Mouse (Mus musculus) neutrophil, adult 5-6 weeks (primary cell): Measurements from ENCODE around the gene Tbc1d9b. TPM values are rescaled to one million over a fixed set of nuclear protein-coding genes. Genes with fewer than 3 reads are reported as not detected.

Source experiments
- ATAC-seq: fragments of 151-379, 151-347 bp; 2 replicates; pipeline ENCODE4 v1.8.0; 2017; ENCODE audit warnings: mild to moderate bottlenecking, moderate TSS enrichment; ENCODE audit not compliant: insufficient number of reproducible peaks, poor library complexity, low FRiP score, severe bottlenecking; ENCODE audit errors: extremely low read depth
- total RNA-seq: library from RNA; stranded (forward); fragments of 200-1000 nt; gene quantifications from 2 replicates; pipeline ENCODE4 v1.2.3, GENCODE M21; 2017

The Tbc1d9b gene
- total RNA-seq, 1 experiment from 2014 or later: 74.3 TPM

DNA sequence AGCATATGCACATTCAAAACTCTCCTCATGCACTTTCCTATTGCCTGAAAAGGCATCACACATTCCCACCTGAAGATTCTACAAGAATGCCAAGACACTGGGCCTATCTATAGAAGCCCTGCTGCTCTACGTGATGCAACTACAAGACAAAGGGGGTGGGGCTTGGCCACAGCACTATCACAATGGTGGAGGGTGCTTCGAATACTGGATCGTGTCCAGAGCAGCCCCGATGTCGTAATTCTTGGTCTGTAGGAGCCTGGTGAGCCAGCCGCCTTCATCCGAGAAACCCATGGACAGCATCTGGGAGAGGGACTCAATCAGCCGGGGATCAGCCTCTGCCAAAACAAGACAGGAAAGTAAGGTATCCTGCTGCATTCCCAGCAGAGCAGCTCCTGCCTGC, 69.4 kb downstream of the Tbc1d9b start:
- no peak for ATAC-seq

DNA sequence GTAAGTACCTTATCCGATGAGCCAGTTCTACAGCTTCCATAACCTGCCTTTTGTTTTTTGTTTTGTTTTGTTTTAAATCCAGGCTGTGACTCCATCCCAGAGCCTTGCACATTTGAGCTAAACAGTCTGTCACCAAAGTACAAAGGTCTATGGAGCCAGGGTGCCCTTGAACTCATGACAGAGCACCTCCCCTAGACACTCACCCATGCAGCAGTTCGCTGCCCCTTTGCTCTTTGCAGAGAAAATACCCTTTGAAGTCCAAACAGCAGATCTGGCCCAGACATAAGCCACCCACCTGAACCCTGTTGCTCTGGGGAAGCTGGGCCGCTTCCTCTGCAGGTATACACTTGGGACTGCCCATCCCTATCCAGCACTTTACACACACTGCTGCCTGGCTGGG, 70.4 kb downstream of the Tbc1d9b start:
- no peak for ATAC-seq

DNA sequence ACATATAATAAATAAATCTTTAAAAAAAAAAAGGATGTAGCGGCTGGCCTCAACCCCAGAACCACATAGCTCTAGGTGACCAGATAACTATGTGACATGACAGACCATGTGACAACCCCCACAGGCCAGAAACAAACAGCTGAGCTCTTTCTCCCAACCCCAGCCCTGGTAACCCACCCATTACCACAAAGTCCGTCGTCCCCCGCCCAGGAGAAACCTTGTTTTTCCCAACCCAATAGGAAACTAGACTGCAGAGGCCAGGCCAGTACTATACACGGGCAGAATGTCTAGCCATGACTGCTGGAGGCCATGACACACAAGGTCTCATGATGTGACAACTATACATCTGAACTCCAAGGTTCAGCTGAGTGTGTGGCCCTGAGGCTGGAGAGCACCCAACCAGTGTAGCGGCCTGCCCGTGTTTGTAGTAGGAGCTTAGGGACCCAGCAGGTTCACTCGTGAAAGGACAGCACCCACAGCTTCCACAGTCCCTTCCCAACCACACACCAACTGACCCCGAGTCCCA, 72.2 kb downstream of the Tbc1d9b start:
- ATAC-seq: no peak

DNA sequence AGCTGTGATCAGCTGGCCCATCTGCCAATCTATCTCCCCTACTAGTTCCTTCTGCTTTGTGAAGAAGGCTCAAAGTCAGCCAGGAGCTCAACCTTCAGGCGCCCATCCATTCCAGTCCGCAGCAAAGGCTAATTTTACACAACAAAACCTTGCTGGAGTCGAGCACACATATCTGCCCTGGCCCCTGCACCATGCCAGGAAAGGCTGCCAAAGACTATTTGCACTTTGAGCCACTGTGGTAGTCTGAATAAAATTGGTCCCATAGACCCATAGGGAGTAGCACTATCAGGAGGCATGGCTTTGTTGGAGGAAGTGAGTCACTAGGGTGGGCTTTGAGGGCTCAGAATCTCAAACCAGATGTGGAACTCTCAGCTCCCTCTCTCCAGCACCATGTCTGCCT, 74.2 kb downstream of the Tbc1d9b start:
- no peak for ATAC-seq

DNA sequence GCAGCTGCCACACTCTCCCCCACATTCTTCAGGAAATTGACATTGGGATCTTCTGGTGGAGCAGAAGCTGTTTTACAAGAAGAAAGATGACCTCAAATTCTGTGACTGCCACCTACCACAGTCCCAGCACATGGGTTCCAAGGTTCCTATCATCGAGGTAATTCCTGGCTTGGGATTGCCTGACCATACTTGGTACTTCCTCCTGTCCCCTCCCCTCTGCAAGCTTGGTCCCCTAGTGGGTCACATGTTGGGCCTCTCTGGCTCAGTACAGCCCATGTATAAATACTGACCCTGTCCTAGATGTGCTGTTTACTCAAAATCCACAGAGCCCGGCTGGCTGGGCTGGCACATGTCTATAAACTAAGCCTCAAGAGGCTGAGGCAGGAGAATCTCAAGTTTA, 74.8 kb downstream of the Tbc1d9b start:
- no peak for ATAC-seq

DNA sequence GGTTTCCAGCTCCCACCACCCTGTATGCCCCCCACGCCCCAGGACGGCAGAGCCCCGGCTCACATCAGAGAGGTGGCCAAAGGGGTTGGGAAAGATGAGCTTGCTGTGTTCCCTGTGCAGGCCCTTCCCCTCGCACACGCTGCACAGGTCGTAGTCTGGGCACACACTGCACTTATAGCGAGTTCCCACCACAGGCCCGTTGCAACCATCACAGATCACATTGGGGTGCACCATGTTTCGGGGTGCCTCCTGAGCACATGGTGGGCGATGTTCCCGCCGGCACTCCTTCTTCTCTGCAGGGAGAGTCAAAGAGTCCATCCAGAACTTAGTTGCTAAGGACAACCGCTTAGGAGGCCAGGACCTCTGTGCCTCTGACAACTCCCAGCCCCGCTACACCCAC, 76.1 kb downstream of the Tbc1d9b start:
- no peak for ATAC-seq

DNA sequence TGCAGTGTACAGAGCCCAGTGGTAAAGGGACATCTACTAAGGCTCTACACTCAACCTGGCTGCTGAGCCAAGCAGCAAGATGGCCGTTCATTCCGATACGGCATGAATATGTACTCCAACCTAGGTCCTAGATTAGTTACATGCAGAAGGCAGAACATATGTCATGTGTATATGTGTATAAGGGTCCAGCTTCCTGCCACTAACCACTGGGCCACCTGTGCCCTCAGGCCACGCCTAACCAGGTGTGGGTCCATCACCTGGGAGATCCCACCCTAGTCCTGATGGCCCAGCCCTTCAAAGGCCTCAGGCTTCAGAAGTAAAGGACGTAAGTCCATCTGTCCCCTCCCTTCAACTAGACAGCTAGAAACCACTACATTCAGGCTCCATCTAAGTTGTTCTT, 76.8 kb downstream of the Tbc1d9b start:
- no peak for ATAC-seq

DNA sequence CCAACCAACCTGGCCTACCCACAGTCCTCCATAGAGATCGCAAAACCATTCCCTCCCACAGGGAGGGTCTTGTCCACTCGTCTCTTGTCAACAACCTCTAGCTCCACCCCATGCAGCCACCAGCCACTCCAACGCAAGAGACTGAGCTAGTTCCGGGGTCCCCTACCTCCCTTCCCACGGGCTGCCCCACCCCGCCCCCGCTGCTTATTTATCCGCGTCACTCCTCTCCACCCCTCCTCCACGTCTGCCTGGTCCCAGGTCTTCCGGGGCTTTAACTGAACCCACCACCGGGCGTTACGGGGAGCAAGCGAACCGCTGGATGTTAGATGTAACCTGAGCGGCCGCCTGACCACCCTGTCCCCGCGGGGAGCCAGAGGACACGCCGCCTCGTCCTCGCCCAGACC, 78.9 kb downstream of the Tbc1d9b start:
- ATAC-seq: peak; percentile 89

DNA sequence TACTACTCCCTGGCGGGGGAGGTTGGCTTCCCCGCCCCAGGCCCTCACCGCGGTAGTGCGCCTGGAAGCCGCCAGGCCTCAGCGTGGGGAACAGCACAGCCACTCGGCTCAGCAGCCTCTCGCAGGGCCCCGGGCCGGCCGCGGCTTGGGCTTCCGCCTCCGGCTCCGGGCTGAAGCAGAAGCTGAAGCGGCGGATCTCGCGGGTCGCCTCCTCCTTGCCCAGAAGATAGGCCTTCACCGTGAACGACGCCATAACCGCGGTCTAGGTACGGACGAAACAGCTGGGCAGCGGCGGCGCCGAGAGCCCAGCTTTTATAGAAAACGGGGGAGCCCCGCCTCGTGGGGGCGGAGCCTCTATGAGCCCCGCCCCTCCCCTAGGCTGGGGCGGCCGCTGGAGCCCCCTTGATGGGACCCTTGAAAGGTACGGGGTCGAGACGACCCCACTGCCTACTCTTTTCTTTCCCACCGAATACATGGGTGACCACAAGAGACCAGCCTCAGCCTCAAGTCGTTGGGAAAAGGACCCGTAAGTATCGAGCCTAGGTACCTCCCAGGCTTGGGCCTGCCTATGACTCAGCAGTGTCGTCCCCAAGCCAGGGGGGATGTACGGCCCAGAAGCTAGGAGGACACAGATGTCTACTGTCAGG, 79.4 kb downstream of the Tbc1d9b start, which contains the start of the genes Sqstm1 and Mgat4b:
Gene Sqstm1, minus strand, starts transcription at position 323 of the 647 bp plus-strand sequence.
Gene Mgat4b, plus strand, starts transcription at position 386 of the 647 bp plus-strand sequence.
- ATAC-seq: peak; percentile 40

DNA sequence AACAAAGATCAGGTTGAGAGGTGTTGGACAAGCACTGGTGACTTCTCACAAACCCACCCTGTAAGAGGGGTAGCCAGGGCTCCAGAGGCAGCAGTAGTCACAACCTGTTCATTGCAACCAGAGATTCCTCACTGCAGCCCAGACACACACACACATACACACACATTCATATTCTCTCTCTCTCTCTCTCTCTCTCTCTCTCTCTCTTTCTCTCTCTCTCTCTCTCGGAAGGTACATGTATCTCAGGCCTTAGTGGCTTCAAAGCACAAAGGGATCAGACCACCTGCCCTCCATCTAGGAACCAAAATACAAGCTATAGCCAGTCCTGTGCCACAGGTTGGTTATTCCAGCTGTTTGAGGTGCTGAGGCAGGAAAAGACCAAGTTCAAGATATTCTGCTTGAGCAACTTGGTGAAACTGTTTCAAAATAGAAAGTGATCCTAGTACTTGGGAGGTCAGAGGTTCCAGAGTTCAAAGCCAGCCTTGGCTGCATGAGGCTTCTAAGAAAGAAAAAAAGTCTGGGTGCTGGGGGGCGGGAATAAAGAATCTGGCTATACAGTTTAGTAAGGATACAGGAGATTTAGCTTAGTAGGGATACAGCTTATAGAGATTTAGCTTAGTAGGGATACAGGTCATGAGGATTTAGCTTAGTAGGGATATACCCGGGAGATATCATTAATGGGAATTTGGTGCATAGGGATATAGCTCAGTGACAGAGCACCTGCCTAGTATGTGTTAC, 80.3 kb downstream of the Tbc1d9b start:
- no peak for ATAC-seq

DNA sequence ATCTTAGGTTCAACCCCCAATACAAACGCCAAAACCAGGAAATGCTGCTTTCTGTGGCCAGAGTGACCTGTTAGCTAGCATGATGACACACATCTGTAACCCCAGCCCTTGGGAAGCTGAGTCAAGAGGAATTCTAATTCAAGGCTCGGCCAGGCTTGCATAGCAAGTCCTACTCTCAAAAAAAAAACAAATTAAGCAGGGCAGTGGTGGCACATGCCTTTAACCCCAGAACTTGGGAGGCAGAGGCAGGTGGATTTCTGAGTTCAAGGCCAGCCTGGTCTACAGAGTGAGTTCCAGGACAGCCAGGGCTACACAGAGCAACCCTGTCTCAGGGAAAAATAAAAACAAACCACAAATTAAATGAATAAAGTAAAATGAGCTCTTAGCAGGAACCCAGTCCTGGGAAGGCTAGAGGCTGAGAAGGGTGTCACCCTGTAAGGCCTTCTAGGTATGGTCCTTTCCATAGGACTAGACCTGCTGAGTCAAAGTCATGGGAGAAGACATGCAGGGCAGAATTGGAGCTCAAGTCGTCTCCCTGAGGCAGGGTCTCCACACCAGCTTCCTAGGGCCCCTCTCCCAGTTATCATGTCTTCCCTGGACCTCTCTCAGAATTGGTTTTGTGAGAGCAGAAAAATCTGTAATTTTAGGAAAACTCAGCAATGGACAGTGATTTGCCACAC, 81.0 kb downstream of the Tbc1d9b start:
- no peak for ATAC-seq

DNA sequence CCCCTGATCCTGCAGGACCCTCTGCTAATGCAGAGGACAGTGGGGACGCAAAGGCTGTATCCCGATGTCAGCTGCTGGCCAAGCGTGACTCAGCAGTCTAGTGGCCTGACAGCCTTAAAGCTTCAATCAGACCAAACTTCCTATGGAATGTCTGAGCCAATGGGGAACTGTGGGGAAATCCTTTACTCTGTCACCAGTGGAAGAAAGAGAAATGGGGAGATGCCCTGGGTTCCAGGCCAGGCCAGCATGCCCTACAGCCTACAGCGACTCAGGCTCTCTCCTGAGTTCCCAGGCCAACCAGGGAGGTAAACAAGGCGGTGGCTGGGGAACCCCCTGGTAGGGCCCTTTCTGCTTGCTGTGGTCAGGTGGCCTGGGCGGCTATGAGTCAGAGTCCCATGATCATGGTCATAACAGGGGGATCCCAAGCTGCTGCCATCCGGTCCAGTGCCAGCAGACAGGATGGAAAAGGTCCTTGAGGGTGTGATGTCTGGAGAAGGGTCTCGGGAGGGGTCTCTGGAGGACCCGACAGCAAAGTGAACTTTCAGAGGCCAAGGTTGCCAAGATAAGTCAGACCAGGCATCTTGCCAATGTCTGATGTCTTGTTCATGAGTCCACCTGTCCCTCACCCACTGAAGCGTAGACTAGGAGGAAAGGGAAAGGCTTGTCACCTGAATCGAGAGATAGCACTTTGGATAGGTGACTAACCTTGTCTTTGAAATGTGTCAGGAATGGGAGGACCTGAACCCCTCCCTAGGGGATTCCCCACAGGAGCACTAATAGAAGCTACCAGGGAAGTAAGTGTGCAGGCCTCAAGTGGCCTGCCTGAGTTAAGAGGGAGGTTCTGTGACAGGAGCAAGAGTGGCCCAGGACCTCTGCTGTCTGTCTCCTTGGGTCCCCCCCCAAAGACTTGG, 81.9 kb downstream of the Tbc1d9b start:
- ATAC-seq: no peak

DNA sequence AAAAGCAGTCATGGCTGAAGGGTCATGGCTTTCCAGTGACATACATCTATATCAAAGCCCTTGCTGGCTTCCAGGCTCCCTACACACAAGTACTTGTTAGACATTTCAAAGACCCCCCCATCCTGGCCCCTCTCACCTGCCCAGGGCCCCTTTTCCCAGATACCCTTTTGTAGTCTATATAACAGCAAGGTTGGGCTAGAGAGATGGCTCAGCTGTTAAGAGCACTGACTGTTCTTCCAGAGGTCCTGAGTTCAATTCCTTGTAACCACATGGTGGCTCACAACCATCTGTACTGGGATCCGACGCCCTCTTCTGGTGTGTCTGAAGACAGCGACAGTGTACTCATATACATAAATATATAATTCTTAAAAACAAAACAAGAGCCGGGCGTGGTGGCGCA, 83.4 kb downstream of the Tbc1d9b start:
- no peak for ATAC-seq

DNA sequence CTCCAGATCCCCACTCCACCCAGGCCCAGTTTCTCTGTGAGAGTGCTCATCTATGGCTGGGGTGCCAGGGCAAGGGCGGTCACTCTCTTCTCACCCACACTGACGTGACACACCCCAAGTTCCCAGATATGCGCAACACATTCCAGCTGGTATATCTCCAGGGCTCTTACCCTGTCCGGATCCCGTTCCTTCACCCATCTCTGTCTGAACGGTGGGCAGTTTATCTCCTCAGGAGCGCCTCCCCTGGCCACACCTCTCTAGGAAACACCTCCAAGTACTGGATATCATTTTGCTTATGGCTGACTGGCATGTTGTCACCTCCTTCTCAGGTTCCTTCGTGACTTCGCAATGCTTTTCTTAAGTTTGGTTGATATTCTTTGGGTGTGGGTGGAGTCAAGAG, 84.4 kb downstream of the Tbc1d9b start:
- ATAC-seq: no peak

DNA sequence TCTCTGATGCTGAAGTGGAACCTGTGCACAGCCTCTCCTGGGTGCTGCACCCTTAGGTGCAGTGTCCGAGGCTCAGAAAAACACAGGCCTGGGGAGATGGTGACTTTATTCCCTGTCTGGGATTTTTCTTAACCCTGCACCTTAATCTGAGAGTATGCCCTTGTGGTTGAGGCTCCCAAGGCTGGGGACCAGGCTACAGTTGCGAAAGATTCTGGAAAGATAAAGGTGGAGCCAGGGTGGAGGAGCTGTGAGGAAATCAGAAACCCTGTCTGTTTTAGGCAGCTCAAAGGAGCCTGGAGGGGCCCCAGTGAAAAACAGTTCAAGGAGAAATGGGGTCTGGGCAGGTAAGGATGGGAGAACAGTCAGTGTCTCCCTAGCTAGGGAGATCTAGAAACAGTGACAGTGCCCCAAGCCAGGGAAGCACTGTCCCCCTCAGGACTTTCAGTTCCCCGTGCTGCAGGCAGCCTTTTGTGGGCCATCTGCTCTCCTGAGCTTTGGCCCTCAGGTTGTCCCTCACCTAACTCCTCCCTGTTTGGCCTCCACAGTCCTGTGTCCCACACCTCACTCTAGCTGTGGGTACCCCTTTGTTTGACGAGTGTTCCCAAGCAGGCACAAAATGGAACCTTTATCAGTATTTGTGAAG, 85.6 kb downstream of the Tbc1d9b start:
- ATAC-seq: no peak

DNA sequence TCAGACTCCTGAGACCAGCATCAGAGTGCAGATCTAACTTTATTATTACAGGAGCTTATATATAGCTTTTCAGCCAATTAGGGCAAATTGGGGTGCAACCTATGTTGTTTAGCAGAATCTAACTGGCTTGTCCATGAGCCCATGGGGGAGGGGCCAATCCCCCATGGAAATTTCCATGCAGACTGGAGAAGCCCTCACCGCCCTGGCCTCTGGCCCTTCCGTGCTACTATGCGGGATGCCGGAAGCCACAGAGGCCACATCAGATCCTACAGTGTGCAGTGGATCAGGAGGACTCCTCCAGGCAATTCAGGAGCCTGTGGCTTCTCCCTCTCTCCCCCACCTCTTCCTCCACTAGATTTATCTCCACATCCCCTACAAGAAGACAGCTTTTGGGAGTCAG, 86.6 kb downstream of the Tbc1d9b start:
- no peak for ATAC-seq

DNA sequence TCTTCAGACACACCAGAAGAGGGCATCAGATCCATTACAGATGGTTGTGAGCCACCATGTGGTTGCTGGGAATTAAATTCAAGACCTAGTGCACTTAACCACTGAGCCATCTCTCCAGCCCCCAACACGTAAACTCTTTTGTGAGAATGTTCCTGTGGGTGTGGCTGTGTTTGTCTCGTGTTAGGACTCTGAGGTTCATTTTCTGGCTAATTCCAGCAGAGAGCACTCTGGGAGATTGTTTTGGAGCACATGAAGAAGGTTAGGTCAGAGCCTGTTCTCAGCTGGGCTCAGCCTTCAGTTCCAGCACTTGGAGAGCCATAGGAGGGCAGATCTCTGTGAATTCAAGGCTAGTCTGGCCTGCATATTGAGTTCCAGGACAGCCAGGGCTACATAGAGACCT, 88.6 kb downstream of the Tbc1d9b start:
- ATAC-seq: no peak
